Mouse (Mus musculus): ENCODE results near the gene Ate1. TPM values are rescaled to one million over a fixed set of nuclear protein-coding genes. Genes with fewer than 3 reads are reported as not detected.
A peak's percentile ranks its signal among the peaks of the same experiment; 100 is the strongest.
"Not testable (repeated sequence)": the region's sequence is repeated elsewhere in the genome, so short reads cannot be mapped to it uniquely, and the experiment has no call there.

Ate1 gene
- polyA plus RNA-seq, 1 experiment from 2014 or later: 56.4 TPM

DNA sequence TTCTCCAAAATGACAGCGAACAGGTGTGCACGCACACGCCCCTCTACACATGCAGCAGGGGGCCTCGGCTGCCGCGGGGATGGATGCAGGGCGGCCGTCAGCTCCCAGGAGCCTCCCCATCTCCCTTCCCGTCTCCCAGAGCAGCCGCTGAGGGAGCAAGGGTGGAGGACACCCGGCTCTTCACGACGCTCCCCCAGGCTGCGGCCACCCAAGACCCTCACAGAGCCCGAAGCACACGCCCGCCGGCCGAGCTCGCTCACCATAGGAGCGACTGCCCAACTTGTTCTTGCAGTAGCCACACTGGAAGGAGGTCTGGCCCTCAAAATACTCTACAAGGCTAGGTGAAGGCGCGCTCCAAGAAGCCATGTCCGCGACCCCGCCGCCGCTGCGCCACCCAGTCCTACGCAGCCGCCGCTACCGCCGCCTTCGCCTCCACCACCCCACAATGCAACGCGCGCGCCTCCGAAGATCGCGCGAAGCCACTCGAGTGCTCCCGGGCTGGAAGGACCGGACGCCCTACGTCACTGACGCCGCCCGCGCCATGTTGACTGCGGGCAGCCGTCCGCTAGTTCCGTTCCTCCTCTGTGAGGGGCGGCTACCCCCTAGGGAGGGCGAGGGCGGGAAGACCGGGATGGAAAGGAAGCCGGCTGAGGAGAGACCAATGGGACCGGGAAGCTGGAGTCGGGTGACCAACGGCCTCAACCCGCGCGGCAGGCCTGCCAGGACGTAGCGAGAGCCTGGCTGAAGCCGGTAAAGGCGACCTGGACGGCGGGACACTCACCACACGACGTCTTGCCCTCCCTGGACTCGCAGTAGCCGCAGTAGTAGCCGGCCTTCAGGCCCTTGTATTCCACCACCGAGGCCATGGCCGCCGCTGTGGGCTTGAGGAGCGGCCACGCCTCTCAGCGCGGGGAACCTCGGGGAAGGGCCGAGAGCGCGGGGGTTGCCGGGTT, 797 bp downstream of the Ate1 start:
- peak; percentile 99 for ATAC-seq (ENCODE audit: low FRiP score, low read depth)
- H3K4me2 ChIP-seq (replicated peaks): peak overlapping the region; percentile 83
- under 1% methylated on average over 90 of the region's 90 CpGs for WGBS

DNA sequence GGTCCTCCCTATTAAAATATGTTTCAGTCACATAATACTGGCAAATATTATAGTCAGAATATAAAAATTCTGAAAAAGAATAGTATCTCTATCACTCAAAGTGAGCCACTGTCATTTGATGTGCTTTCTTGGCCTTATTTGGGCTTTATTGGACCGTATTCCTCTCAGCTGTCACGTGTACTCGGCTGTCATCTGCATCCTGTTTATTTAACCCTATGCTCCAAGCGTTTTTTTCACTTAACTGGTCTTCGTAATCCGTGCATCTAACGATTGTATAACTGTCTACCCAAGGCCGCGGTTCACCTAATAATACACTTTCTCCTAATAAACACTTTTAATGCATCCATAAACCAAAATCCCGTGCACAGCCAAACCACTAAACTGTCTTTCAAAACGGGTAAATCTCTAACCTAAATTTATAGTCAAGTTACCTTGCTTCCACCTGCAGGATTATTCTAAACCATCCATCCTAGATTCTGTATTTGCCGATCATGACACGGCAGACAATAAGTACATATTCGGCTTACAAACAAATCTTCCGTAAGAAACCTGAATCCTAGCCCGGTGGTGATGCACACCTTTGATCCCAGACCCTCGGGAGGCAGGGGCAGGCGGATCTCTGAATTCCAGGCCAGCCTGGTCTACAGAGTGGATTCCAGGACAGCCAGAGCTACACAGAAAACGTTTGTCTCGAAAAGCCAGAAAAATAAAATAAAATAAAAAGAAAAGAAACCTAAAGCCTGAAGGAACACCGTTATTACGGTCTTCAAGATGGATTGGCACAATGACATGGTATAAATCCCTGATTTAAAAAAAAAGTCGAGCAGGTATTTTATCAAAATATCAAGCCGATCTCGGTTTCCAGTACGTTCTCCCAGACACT, 1.7 kb downstream of the Ate1 start:
- WGBS: 28% methylated on average over 26 of the region's 26 CpGs
- H3K27ac ChIP-seq: peak overlapping the region; percentile 85

More for the DNA sequence above, 797 bp downstream of the Ate1 start:
- H3K36me3 ChIP-seq: peaks cover 6% of the 10 kb centered on the region; the same call in 1 of the 2 replicates
- peak overlapping the region; percentile 89 for H3K4me3 ChIP-seq
- peak overlapping the region; percentile 96 for H3K27ac ChIP-seq
- peak overlapping the region; percentile 88 for H3K9ac ChIP-seq
- no peaks in the 10 kb centered on the region for H3K9me3 ChIP-seq
- H3K27me3 ChIP-seq: no peaks in the 10 kb centered on the region
- H3K4me1 ChIP-seq: peaks cover 29% of the 10 kb centered on the region

DNA sequence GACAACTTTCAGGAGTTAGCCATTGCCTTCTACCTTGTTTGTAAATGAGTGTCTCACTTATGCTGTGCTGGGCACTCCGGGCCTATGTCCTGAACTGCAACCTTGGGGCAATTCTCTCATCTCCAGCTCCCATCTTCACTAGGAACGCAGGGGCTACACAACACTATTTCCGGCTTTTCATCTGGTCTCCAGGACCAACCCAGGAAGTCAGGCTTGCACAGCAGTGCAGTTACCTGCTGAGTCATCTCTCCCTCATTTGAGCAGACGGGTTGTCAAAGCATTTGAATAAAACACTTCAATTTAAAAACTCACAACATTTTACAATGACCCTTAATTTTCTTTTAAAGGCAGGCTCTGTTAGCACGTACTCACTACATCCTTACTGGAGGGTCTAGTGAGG, 9.9 kb downstream of the Ate1 start:
- Histone ChIP-seq H3K27me3 (no peaks in the 10 kb centered on the region), H3K36me3 (peaks cover 65% of the 10 kb centered on the region), H3K9ac (no peak overlapping the region), H3K4me3 (no peak overlapping the region), H3K27ac (no peak overlapping the region), H3K4me2 (replicated peaks) (no peak overlapping the region), H3K4me1 (no peaks in the 10 kb centered on the region), H3K9me3 (no peaks in the 10 kb centered on the region)
- 90% methylated on average over 5 of the region's 5 CpGs for WGBS
- no peak for ATAC-seq (ENCODE audit: low FRiP score, low read depth)

More for the DNA sequence above, 1.7 kb downstream of the Ate1 start:
- Histone ChIP-seq H3K4me2 (replicated peaks) (peak overlapping the region; percentile 83), H3K9me3 (no peaks in the 10 kb centered on the region), H3K9ac (peak overlapping the region; percentile 88), H3K4me1 (peaks cover 29% of the 10 kb centered on the region), H3K4me3 (peak overlapping the region; percentile 89), H3K36me3 (peaks cover 11% of the 10 kb centered on the region; the same call in 1 of the 2 replicates), H3K27me3 (no peaks in the 10 kb centered on the region)
- ATAC-seq (ENCODE audit: low FRiP score, low read depth): no peak

DNA sequence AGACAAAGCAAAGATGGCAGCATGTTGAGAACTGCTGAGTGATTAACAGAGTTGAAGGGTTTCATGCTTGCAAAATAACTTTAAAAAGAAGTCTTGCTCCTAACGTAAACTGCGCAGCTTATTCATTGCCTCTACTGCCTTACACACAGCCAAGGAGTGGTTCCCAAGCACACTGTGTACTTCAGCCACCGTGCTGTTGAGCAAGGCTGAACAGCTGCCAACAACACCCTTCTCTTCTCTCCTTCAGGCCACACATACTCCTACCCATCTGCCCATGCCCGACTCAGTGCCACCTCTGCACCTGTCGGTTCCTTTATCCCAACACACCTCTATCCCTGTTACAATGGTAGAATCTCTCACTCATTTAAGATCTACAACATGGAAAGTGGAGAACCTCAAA, 17.2 kb downstream of the Ate1 start:
- 93% methylated on average over 5 of the region's 5 CpGs for WGBS
- Histone ChIP-seq H3K9me3 (no peaks in the 10 kb centered on the region), H3K4me3 (no peak overlapping the region), H3K27me3 (no peaks in the 10 kb centered on the region), H3K4me2 (replicated peaks) (no peak overlapping the region), H3K27ac (no peak overlapping the region), H3K4me1 (peaks cover 4% of the 10 kb centered on the region; the same call in 1 of the 2 replicates), H3K36me3 (peaks cover 52% of the 10 kb centered on the region), H3K9ac (no peak overlapping the region)
- ATAC-seq (ENCODE audit: low FRiP score, low read depth): no peak

DNA sequence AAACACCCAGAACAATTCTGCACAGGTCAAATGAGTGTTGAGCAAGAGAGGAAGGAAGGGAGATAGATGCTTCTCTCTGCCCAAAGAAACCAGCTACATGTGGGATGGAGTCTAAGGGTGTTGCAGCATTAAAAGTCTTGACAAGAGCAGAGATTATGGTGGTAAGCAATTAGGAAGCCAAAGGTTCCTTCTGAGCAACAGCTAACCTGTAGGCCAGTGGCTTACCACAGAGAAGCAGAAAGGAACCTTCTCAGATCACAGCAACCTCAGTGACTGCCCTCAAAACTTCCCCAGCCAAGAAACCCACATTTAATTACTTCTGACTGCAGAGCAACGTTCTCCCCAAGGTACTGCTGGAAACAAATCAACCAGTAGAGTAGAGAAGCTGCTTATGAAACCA, 18.7 kb downstream of the Ate1 start:
- H3K4me2 ChIP-seq (replicated peaks): no peak overlapping the region
- ATAC-seq (ENCODE audit: low FRiP score, low read depth): no peak
- H3K9me3 ChIP-seq: no peaks in the 10 kb centered on the region
- 54% methylated on average over 1 of the region's 1 CpGs for WGBS
- H3K27ac ChIP-seq: no peak overlapping the region
- H3K36me3 ChIP-seq: peaks cover 40% of the 10 kb centered on the region
- no peaks in the 10 kb centered on the region for H3K27me3 ChIP-seq
- H3K4me1 ChIP-seq: peaks cover 9% of the 10 kb centered on the region
- no peak overlapping the region for H3K9ac ChIP-seq
- H3K4me3 ChIP-seq: no peak overlapping the region

DNA sequence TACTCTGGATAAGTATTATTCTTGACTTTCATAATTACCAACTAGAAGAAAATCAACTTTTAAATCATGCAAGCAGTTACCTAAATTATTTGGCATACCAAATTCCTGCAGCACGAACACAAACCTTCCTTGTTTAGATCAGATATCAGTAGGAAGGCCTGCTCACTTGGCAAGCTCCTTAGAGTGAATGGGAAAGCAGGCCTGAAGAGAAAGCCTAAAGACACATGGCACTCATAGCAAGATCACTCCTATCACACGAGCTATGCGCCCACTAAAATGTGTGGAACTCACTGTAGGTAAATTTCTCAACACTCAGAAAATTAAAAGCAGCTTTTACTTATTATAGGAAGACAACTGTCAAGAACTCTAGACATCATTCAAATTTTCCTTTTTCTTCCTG, 26.8 kb downstream of the Ate1 start:
- Histone ChIP-seq H3K27ac (no peak overlapping the region), H3K4me2 (replicated peaks) (no peak overlapping the region), H3K9me3 (no peaks in the 10 kb centered on the region), H3K9ac (no peak overlapping the region), H3K4me1 (peaks cover 9% of the 10 kb centered on the region), H3K27me3 (no peaks in the 10 kb centered on the region), H3K4me3 (no peak overlapping the region), H3K36me3 (peaks cover 7% of the 10 kb centered on the region)
- no peak for ATAC-seq (ENCODE audit: low FRiP score, low read depth)
- 73% methylated on average over 3 of the region's 3 CpGs for WGBS

DNA sequence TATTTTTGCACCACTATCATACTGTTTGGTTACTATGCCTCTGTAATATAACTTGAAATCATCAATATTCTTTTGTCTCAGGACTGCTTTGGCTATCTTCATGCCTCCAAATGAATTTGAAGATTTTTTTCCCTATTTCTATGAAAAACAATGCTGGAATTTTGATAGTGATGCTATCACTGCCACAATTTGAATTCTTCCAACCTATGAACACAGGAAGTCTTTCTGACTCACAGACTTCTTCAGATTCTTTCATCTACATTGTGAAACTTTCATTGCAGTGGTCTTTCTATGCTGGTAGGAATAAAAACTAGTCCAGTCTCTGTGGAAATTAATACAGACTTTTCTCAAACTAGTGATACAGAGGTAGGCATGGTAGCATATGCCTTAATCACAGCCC, 28.1 kb downstream of the Ate1 start:
- Histone ChIP-seq H3K4me3 (no peak overlapping the region), H3K27ac (no peak overlapping the region), H3K9me3 (peaks cover 7% of the 10 kb centered on the region; the same call in 1 of the 2 replicates), H3K36me3 (peaks cover 18% of the 10 kb centered on the region), H3K4me2 (replicated peaks) (no peak overlapping the region), H3K4me1 (no peaks in the 10 kb centered on the region), H3K27me3 (no peaks in the 10 kb centered on the region), H3K9ac (no peak overlapping the region)
- no peak for ATAC-seq (ENCODE audit: low FRiP score, low read depth)

DNA sequence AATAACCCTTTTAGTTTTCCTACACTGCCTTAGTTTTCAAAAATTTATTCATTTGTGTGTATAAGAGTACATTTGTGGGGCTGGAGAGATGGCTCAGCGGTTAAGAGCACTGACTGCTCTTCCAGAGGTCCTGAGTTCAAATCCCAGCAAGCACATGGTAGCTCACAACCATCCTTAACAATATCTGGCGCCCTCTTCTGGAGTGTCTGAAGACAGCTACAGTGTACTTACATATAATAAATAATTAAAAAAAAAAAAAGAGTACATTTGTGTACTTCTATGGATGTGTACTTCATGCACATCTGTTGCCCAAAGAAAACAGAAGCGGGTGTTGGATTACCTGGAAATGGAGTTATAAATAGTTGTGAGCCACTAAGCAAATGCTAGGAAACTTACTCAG, 41.2 kb downstream of the Ate1 start:
- ATAC-seq (ENCODE audit: low FRiP score, low read depth); H3K9ac ChIP-seq; H3K4me2 ChIP-seq (replicated peaks); H3K4me1 ChIP-seq; H3K27me3 ChIP-seq; H3K4me3 ChIP-seq; H3K27ac ChIP-seq; H3K9me3 ChIP-seq; H3K36me3 ChIP-seq: not testable (repeated sequence)
- 86% methylated on average over 3 of the region's 3 CpGs for WGBS

DNA sequence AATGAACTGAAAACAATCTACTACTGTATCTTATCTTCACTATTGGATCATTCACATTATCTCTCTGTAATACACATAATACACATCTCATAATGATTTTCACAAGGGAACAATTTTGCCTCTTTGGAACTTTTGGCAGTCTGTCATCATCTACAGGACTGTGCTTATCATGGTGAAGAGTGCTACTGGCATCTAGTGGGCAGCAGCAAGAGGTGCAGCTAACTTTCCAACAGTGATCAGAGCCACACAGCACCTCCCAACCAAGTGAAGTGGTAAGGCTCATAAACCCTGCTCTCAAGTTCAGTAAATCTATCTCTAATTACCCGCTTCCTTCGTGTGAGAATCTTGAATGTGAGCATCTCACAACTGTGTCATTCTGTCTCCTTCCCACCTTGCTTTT, 44.2 kb downstream of the Ate1 start:
- H3K27ac ChIP-seq: no peak overlapping the region
- H3K9me3 ChIP-seq: no peaks in the 10 kb centered on the region

DNA sequence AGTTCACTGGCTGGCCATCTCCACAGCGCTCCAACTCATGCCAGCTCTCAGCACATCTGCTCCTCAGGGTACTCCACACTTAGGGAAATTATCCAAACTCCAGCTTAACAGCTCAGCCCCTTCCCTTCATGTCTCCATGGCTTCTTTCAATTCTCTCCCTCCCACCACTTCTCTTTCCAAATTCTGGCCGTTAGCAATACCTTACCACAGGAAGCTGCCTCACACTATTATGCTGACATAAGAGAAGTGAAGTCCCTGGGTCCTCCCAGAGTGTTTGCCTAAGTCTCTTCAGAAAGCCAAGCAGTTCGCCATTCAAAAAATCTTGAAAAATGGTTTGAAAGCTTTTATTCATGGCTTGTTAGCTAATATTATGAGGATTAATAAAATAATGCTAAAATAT, 46.3 kb downstream of the Ate1 start:
- no peak overlapping the region for H3K27ac ChIP-seq
- peaks cover 10% of the 10 kb centered on the region; the same call in 1 of the 2 replicates for H3K4me1 ChIP-seq
- no peaks in the 10 kb centered on the region for H3K27me3 ChIP-seq
- H3K4me3 ChIP-seq: no peak overlapping the region
- no peak overlapping the region for H3K4me2 ChIP-seq (replicated peaks)
- peaks cover 2% of the 10 kb centered on the region; the same call in 1 of the 2 replicates for H3K36me3 ChIP-seq
- ATAC-seq (ENCODE audit: low FRiP score, low read depth): no peak
- no peaks in the 10 kb centered on the region for H3K9me3 ChIP-seq
- no peak overlapping the region for H3K9ac ChIP-seq
- WGBS: 71% methylated on average over 3 of the region's 3 CpGs

More for the DNA sequence above, 44.2 kb downstream of the Ate1 start:
- no peak overlapping the region for H3K9ac ChIP-seq
- H3K4me1 ChIP-seq: peaks cover 9% of the 10 kb centered on the region; the same call in 1 of the 2 replicates
- WGBS: 16% methylated on average over 2 of the region's 2 CpGs
- H3K27me3 ChIP-seq: no peaks in the 10 kb centered on the region
- peaks cover 3% of the 10 kb centered on the region; the same call in 1 of the 2 replicates for H3K36me3 ChIP-seq
- peak; percentile 82 for ATAC-seq (ENCODE audit: low FRiP score, low read depth)
- no peak overlapping the region for H3K4me2 ChIP-seq (replicated peaks)
- no peak overlapping the region for H3K4me3 ChIP-seq

DNA sequence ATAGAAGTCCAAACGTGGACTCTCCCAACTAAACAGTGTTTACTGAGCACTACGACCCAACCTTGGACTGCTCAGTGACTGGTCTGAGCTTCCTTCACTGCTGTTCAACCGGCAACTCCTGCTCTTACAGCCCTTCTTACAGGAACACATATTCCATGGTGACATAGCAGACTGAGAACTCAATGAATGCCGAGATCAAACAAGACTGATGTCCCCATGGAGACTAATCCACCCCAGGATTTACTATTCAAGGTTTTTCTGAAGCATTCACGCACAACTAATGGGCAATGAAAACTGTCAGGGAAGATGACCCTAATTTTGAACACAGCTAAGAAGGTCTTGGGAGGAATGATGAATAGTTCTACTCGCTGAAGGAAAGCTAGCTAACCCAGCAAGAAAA, 47.5 kb downstream of the Ate1 start:
- ATAC-seq (ENCODE audit: low FRiP score, low read depth): no peak
- Histone ChIP-seq H3K36me3 (0 out of 2 replicates have a peak, but pooled peaks cover 2% of the 10 kb centered on the region), H3K9me3 (no peaks in the 10 kb centered on the region), H3K4me2 (replicated peaks) (no peak overlapping the region), H3K4me1 (peaks cover 10% of the 10 kb centered on the region; the same call in 1 of the 2 replicates), H3K27me3 (no peaks in the 10 kb centered on the region), H3K27ac (no peak overlapping the region), H3K4me3 (no peak overlapping the region), H3K9ac (no peak overlapping the region)
- 75% methylated on average over 6 of the region's 6 CpGs for WGBS

DNA sequence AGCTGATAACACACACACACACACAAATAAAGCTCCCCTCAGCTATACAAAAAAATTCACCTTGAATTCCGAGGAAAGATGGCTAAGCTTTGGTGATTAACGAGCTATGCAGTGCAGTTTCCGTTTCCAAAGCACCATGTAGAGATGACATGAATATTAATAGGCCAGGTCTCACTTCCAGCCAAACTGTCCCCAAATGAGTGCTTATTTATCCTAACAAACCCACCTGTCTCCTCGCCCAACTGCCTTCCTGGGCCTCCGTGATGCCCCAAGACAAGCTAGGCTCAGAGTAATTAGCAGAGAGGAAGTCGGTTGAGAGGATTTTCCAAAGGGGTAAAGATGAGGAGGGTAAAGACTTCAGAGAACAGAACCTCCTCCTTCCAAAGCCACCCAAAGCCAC, 49.1 kb downstream of the Ate1 start:
- H3K9me3 ChIP-seq: no peaks in the 10 kb centered on the region
- peaks cover 5% of the 10 kb centered on the region; the same call in 1 of the 2 replicates for H3K4me1 ChIP-seq
- H3K4me3 ChIP-seq: no peak overlapping the region
- 57% methylated on average over 6 of the region's 6 CpGs for WGBS
- ATAC-seq (ENCODE audit: low FRiP score, low read depth): no peak
- no peak overlapping the region for H3K4me2 ChIP-seq (replicated peaks)
- H3K27me3 ChIP-seq: no peaks in the 10 kb centered on the region
- H3K36me3 ChIP-seq: peaks cover 8% of the 10 kb centered on the region
- no peak overlapping the region for H3K27ac ChIP-seq
- H3K9ac ChIP-seq: no peak overlapping the region

Measured in limb, embryonic 13.5 days (tissue).